Mouse (Mus musculus): ENCODE data around the gene Kcnma1.

- TF ChIP-seq CTCF (IDR thresholded peaks at IDR 0.05; ENCODE audit: extremely low read depth, insufficient read depth, insufficient read length, insufficient replicate concordance) (no peak), POLR2A (IDR thresholded peaks at IDR 0.05; ENCODE audit: low read depth, low read length) (no peak)
Observed at GRCm38 (mm10) chr14:23885539-23885938, 128.8 kb downstream of the Kcnma1 start.
